Mouse (Mus musculus): ENCODE data around the gene Prss30. TPM values are rescaled to one million over a fixed set of nuclear protein-coding genes. Genes with fewer than 3 reads are reported as not detected.
"Not testable (repeated sequence)": the region's sequence is repeated elsewhere in the genome, so short reads cannot be mapped to it uniquely, and the experiment has no call there.

Prss30 gene
- polyA plus RNA-seq, 1 experiment, result 1.5 TPM

- TF ChIP-seq CTCF (IDR thresholded peaks at IDR 0.05; ENCODE audit: insufficient read depth, low read length) (no peak), POLR2A (IDR thresholded peaks at IDR 0.05; ENCODE audit: borderline replicate concordance, extremely low read depth, low read depth, low read length) (no peak)
- 52% methylated on average over 2 of the region's 2 CpGs for WGBS
- Histone ChIP-seq H3K4me1 (ENCODE audit: control insufficient read depth, insufficient read depth, low read length) (no peaks in the 10 kb centered on the region), H3K4me3 (replicated peaks; ENCODE audit: extremely low read depth, low read depth, low read length) (no peak overlapping the region)
- DNase-seq, result no peak
Measured at GRCm38 (mm10) chr17:23968780-23969179, 11.6 kb downstream of the Prss30 start.

DNA sequence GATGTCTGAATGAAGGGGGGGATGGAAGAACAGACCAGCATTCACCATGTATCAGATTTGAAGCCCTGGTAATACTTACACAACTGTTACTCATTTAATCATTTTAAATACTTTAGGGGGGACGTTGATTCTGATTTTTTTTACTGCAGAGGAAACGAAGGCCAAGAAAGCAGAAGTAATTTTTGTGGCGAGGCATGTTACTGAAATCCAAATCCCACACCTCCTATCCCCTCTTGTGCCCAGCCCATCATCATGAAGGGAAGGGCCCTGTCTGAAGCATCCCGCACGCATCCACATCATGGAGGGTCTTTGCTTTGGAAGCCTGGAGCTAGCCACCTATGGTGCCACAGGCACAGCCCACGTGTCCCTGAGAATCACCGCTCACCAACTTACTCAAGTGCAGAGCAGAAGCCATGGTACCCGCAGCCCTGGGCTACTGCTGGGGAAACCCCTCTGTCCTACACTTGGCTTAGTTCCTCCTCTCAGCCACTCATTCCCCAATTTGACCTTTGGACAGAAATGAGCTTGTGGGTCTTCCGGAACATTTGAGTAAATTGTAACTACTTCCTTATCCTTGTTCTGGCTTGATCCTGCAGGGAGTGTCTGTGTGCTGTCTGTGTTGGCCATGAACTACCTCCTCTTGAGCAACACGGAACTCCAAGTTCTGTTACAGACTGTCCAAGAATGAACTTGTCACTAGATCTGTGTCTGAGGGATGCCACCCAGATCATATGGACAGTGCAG is 13.5 kb downstream of the Prss30 start:
- 70% methylated on average over 10 of the region's 10 CpGs for WGBS
- Histone ChIP-seq H3K4me3 (replicated peaks; ENCODE audit: extremely low read depth, low read depth, low read length) (no peak overlapping the region), H3K4me1 (ENCODE audit: control insufficient read depth, insufficient read depth, low read length) (no peaks in the 10 kb centered on the region)
- DNase-seq, result no peak
- no peak for TF ChIP-seq CTCF (IDR thresholded peaks at IDR 0.05; ENCODE audit: insufficient read depth, low read length)
- TF ChIP-seq POLR2A (IDR thresholded peaks at IDR 0.05; ENCODE audit: borderline replicate concordance, extremely low read depth, low read depth, low read length), result no peak

GRCm38 (mm10) chr17:23965805-23966425 is 14.5 kb downstream of the Prss30 start:
- H3K4me1 ChIP-seq (ENCODE audit: control insufficient read depth, insufficient read depth, low read length), result no peaks in the 10 kb centered on the region
- TF ChIP-seq POLR2A (IDR thresholded peaks at IDR 0.05; ENCODE audit: borderline replicate concordance, extremely low read depth, low read depth, low read length), result no peak
- TF ChIP-seq CTCF (IDR thresholded peaks at IDR 0.05; ENCODE audit: insufficient read depth, low read length), result no peak
- WGBS, result 37% methylated on average over 6 of the region's 6 CpGs
- DNase-seq, result no peak
- no peak overlapping the region for H3K4me3 ChIP-seq (replicated peaks; ENCODE audit: extremely low read depth, low read depth, low read length)

- Histone ChIP-seq H3K4me1 (ENCODE audit: control insufficient read depth, insufficient read depth, low read length) (no peaks in the 10 kb centered on the region), H3K4me3 (replicated peaks; ENCODE audit: extremely low read depth, low read depth, low read length) (no peak overlapping the region)
- WGBS, result 54% methylated on average over 4 of the region's 4 CpGs
- TF ChIP-seq CTCF (IDR thresholded peaks at IDR 0.05; ENCODE audit: insufficient read depth, low read length), result no peak
- TF ChIP-seq POLR2A (IDR thresholded peaks at IDR 0.05; ENCODE audit: borderline replicate concordance, extremely low read depth, low read depth, low read length), result no peak
- DNase-seq, result no peak
Measured at GRCm38 (mm10) chr17:23961573-23962122, 18.7 kb downstream of the Prss30 start.

GRCm38 (mm10) chr17:23960084-23960738 is 20.2 kb downstream of the Prss30 start:
- DNase-seq, result peak; percentile 58
- TF ChIP-seq POLR2A (IDR thresholded peaks at IDR 0.05; ENCODE audit: borderline replicate concordance, extremely low read depth, low read depth, low read length) (no peak), CTCF (IDR thresholded peaks at IDR 0.05; ENCODE audit: insufficient read depth, low read length) (peak; percentile 99)
- no peak overlapping the region for H3K4me3 ChIP-seq (replicated peaks; ENCODE audit: extremely low read depth, low read depth, low read length)
- H3K4me1 ChIP-seq (ENCODE audit: control insufficient read depth, insufficient read depth, low read length), result no peaks in the 10 kb centered on the region
- WGBS, result 36% methylated on average over 3 of the region's 3 CpGs

GRCm38 (mm10) chr17:23955174-23955573 is 25.2 kb downstream of the Prss30 start, which contains the start of gene Sbpl:
Sbpl (minus strand) TSS chr17:23955274.
- DNase-seq, result no peak
- WGBS, result 78% methylated on average over 5 of the region's 5 CpGs
- no peaks in the 10 kb centered on the region for H3K4me1 ChIP-seq (ENCODE audit: control insufficient read depth, insufficient read depth, low read length)
- TF ChIP-seq CTCF (IDR thresholded peaks at IDR 0.05; ENCODE audit: insufficient read depth, low read length) (no peak), POLR2A (IDR thresholded peaks at IDR 0.05; ENCODE audit: borderline replicate concordance, extremely low read depth, low read depth, low read length) (no peak)
- H3K4me3 ChIP-seq (replicated peaks; ENCODE audit: extremely low read depth, low read depth, low read length), result no peak within 1 kb of the TSS

GRCm38 (mm10) chr17:23950828-23951227 is 29.5 kb downstream of the Prss30 start:
- H3K4me1 ChIP-seq (ENCODE audit: control insufficient read depth, insufficient read depth, low read length); H3K4me3 ChIP-seq (replicated peaks; ENCODE audit: extremely low read depth, low read depth, low read length); DNase-seq: not testable (repeated sequence)
- 63% methylated on average over 4 of the region's 4 CpGs for WGBS

DNA sequence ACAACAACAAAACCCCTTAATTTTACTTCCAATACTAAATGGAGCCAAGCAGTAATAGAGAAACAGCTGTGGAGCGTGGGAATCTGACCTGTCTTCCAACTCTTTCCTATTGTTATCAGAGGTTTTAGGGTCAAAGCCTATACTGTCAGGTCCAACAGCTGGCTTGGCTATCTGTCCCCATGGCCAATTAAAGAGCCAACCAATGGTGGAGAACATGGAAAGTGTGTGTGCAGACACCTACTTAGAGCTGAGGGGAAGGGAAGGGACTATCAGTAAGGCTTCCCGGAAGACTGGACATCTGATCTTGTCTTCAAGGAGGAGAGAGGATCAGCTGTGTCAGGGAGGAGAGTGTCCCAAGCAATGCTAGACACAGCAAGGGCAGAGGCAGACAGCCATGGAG is 31.3 kb downstream of the Prss30 start:
- no peak overlapping the region for H3K4me3 ChIP-seq (replicated peaks; ENCODE audit: extremely low read depth, low read depth, low read length)
- DNase-seq, result no peak
- TF ChIP-seq POLR2A (IDR thresholded peaks at IDR 0.05; ENCODE audit: borderline replicate concordance, extremely low read depth, low read depth, low read length), result no peak
- TF ChIP-seq CTCF (IDR thresholded peaks at IDR 0.05; ENCODE audit: insufficient read depth, low read length), result no peak
- H3K4me1 ChIP-seq (ENCODE audit: control insufficient read depth, insufficient read depth, low read length), result no peaks in the 10 kb centered on the region
- WGBS, result 73% methylated on average over 2 of the region's 2 CpGs

- DNase-seq; H3K4me3 ChIP-seq (replicated peaks; ENCODE audit: extremely low read depth, low read depth, low read length); H3K4me1 ChIP-seq (ENCODE audit: control insufficient read depth, insufficient read depth, low read length): not testable (repeated sequence)
- 79% methylated on average over 4 of the region's 4 CpGs for WGBS
Measured at GRCm38 (mm10) chr17:23947486-23947885, 32.9 kb downstream of the Prss30 start.

DNA sequence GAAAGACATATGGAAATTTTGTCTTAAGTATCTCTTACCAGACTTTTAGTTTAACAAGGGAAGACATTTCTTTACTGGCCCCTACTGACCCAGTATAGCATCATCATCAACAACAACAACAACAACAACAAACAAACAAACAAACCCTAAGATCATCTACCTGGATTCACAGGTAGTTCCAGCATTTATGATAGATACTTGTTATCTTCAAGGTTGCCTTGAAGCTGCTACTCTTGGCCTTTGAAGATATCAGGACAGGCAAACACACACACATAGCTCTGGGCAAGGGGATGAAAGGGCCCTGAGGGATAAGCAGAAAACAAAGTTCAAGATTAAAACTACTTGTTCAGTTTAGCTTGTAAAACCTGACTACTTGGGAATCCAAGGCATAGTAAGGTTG is 39.0 kb downstream of the Prss30 start, which contains the start of gene Sbp:
Gene Sbp, plus strand, starts transcription at position 301 of the 400 bp plus-strand sequence.
- no peak for DNase-seq
- no peak for TF ChIP-seq CTCF (IDR thresholded peaks at IDR 0.05; ENCODE audit: insufficient read depth, low read length)
- no peak for TF ChIP-seq POLR2A (IDR thresholded peaks at IDR 0.05; ENCODE audit: borderline replicate concordance, extremely low read depth, low read depth, low read length)
- Histone ChIP-seq H3K4me1 (ENCODE audit: control insufficient read depth, insufficient read depth, low read length) (no peaks in the 10 kb centered on the region), H3K4me3 (replicated peaks; ENCODE audit: extremely low read depth, low read depth, low read length) (no peak within 1 kb of the TSS)

Measured in lung, adult 2 months (tissue).